Mouse (Mus musculus): ENCODE measurements around the gene Snrpa1.
"Not testable (repeated sequence)": the region's sequence is repeated elsewhere in the genome, so short reads cannot be mapped to it uniquely, and the experiment has no call there.

Snrpa1 gene

GRCm38 (mm10) chr7:66058703-66059102, at the start of gene Snrpa1:
Gene Snrpa1 (plus strand): TSS chr7:66059003.
- no peak for DNase-seq (ENCODE audit: low spot score)

GRCm38 (mm10) chr7:66010518-66010917, 48.3 kb upstream of the Snrpa1 start:
- DNase-seq (ENCODE audit: low spot score): no peak

GRCm38 (mm10) chr7:66027747-66028146, 31.1 kb upstream of the Snrpa1 start:
- DNase-seq (ENCODE audit: low spot score): no peak

GRCm38 (mm10) chr7:66028766-66029512, 29.9 kb upstream of the Snrpa1 start:
- no peak for DNase-seq (ENCODE audit: low spot score)

GRCm38 (mm10) chr7:66036809-66037208, 22.0 kb upstream of the Snrpa1 start:
- no peak for DNase-seq (ENCODE audit: low spot score)

- no peak for DNase-seq (ENCODE audit: low spot score)
Observed at GRCm38 (mm10) chr7:66038261-66038660, 20.5 kb upstream of the Snrpa1 start.

GRCm38 (mm10) chr7:66038730-66039129, 20.1 kb upstream of the Snrpa1 start:
- DNase-seq (ENCODE audit: low spot score): no peak

GRCm38 (mm10) chr7:66040026-66040814, 18.6 kb upstream of the Snrpa1 start:
- no peak for DNase-seq (ENCODE audit: low spot score)

- no peak for DNase-seq (ENCODE audit: low spot score)
Observed at GRCm38 (mm10) chr7:66043552-66044459, 15.0 kb upstream of the Snrpa1 start, which contains the start of gene Gm45213. Gene Gm45213 (plus strand): TSS chr7:66043602.

GRCm38 (mm10) chr7:66044617-66045016, 14.2 kb upstream of the Snrpa1 start:
- DNase-seq (ENCODE audit: low spot score): no peak

GRCm38 (mm10) chr7:66046921-66047918, 11.6 kb upstream of the Snrpa1 start:
- no peak for DNase-seq (ENCODE audit: low spot score)

GRCm38 (mm10) chr7:66047975-66048374, 10.8 kb upstream of the Snrpa1 start:
- DNase-seq (ENCODE audit: low spot score): no peak

GRCm38 (mm10) chr7:66048446-66049230, 10.2 kb upstream of the Snrpa1 start:
- no peak for DNase-seq (ENCODE audit: low spot score)

- no peak for DNase-seq (ENCODE audit: low spot score)
Observed at GRCm38 (mm10) chr7:66053946-66054483, 4.8 kb upstream of the Snrpa1 start.

GRCm38 (mm10) chr7:66055356-66055755, 3.4 kb upstream of the Snrpa1 start:
- DNase-seq (ENCODE audit: low spot score): not testable (repeated sequence)

GRCm38 (mm10) chr7:66060066-66060956, 1.5 kb downstream of the Snrpa1 start:
- peak; percentile 86 for DNase-seq (ENCODE audit: low spot score)

- no peak for DNase-seq (ENCODE audit: low spot score)
Observed at GRCm38 (mm10) chr7:66061057-66061456, 2.3 kb downstream of the Snrpa1 start.

GRCm38 (mm10) chr7:66076411-66076810, 17.6 kb downstream of the Snrpa1 start:
- no peak for DNase-seq (ENCODE audit: low spot score)

Measured in ovary, postnatal 10 days (tissue).